Mouse (Mus musculus) splenic B cell, adult 2 months (primary cell): Measurements from ENCODE around the gene Olfr341.

Experiments used
- DNase-seq: peaks from one replicate; pipeline ENCODE4 v3.0.0-alpha.2; 2011; ENCODE audit warnings: low read depth, low spot score
- H3K27me3 ChIP-seq: 2 replicates; pipeline ENCODE4 v1.6.1; 2012; ENCODE audit warnings: mild to moderate bottlenecking, low read length, moderate library complexity, mixed read lengths; ENCODE audit not compliant: control insufficient read depth, poor library complexity, insufficient read depth, severe bottlenecking
- H3K36me3 ChIP-seq: 2 replicates; pipeline ENCODE4 v1.6.1; 2012; ENCODE audit warnings: mild to moderate bottlenecking, low read length, moderate library complexity, mixed read lengths; ENCODE audit not compliant: control insufficient read depth, poor library complexity, insufficient read depth, severe bottlenecking

Olfr341 gene

DNA sequence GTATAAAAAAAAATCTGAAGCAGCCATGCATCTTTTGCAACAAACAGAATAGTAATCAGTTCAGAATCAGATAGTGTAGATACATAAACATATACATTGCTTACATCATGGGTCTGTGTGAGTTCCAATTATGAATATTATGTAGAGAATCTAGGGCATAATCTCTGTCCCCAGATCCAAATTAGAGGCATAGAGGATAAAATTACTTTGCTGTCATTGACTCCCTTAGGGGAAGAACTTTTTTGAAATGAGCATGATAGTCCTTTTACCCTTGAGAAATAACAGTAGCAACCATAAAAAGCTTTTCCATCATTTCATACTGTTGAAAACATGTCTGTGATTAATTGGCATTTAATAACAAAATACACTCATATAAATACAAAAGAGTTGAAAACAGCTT, at the start of gene Olfr341:
Gene Olfr341 (minus strand): TSS at position 101 of the 400 bp plus-strand sequence.
- Histone ChIP-seq H3K27me3 (no peaks in the 10 kb centered on the region), H3K36me3 (no peaks in the 10 kb centered on the region)
- no peak for DNase-seq

DNA sequence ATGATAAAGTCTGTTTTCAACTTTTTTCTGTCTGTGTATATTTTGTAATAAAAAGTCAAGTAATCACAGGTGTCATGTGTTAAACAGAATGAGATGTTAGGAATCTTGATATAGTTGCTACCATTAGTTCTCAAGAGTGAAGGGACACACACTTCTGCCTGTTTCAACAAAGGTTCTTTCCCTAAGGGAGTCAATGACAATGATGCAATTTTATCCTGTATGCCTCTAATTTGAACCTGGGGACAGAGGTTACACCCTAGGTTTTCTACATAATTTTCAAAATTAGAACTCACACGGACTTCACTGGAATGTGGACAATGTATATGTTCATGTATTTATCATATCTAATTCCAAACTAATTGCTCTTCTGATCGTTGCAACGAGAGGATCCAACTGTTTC, 42.4 kb upstream of the Olfr341 start, which contains the start of gene Olfr342:
Gene Olfr342 (plus strand): TSS at position 301 of the 400 bp plus-strand sequence.
- Histone ChIP-seq H3K36me3 (no peaks in the 10 kb centered on the region), H3K27me3 (no peaks in the 10 kb centered on the region)
- DNase-seq: no peak

DNA sequence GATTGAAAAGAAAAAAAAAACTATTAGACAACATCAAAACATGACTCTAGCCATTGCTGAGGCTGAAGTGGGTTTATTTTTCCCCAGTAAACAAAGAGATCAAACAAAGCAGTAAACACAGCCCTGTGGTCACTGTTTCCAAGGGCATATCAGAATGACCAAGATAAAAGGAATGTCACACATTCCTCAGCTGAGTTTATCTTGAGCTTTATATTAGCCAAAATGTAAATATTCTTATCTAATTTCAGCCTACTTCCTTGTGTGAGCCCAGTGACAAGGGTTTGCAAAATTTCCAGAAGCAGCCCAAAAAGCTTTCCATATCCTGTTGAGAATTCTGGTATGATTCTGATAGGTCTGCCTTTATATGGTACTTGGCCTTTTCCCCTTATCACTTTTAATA, 8.6 kb downstream of the Olfr341 start:
- no peaks in the 10 kb centered on the region for H3K27me3 ChIP-seq
- no peaks in the 10 kb centered on the region for H3K36me3 ChIP-seq
- no peak for DNase-seq

DNA sequence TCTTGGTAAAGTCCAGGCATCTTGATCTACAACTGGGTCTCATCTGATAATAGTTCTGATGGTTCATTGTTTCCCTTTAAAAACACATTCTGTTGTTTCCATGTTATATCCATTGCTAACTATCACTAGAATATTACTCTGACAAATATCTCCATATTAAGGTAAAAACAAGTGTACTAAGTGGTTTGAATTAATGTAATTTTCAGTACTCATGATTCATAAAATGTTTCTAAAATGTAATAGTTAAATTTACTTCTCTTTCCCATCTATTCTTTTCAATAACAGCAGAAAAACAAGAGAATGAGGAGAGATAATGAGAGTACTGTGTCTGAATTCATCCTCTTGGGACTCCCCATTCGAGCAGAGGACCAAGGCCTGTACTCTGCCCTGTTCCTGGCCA, 30.0 kb downstream of the Olfr341 start, which contains the start of gene Olfr340:
Gene Olfr340 (plus strand): TSS at position 301 of the 400 bp plus-strand sequence.
- DNase-seq: no peak
- Histone ChIP-seq H3K27me3 (no peaks in the 10 kb centered on the region), H3K36me3 (no peaks in the 10 kb centered on the region)
